Mouse (Mus musculus) bone marrow macrophage, adult 2 months (primary cell): ENCODE results near the gene Runx1.

Experiments used
- CTCF ChIP-seq: IDR thresholded peaks from 2 replicates; pipeline ENCODE4 v1.5.1; 2012; ENCODE audit warnings: low read depth, mild to moderate bottlenecking, low read length, moderate library complexity
- POLR2A ChIP-seq: IDR thresholded peaks from 2 replicates; pipeline ENCODE4 v1.6.1; 2012; ENCODE audit warnings: mild to moderate bottlenecking, low read depth, low read length, borderline replicate concordance

- TF ChIP-seq CTCF (no peak), POLR2A (no peak)
Observed at GRCm38 (mm10) chr16:92653816-92654215, 172.1 kb downstream of the Runx1 start.
